In the genomic region with DNA sequence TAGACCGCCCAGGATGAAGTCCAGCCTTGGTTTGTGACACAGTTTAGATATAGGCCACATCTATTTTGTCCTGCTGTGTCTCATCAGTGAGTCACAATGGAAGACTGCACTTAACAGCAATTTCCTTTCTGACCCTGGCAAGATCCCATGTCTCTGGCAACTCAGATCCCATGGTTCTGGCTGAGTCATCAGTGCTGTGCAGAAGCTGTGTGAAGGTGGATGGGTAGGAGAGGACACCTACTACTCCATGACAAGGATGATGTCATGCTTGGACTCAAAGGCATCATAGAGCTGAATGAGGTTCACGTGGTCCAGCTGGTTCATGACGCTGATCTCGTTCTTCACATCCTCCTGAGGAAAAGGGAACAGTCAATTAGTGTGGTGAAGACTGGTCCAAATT, we compare ENCODE assay signal across 17 mouse cellular contexts.
A peak's percentile ranks its signal among the peaks of the same experiment; 100 is the strongest.
DNase-seq lines count a peak whose midpoint lies in the region.
"Had no signal": no experiment of that assay in that cellular context is flagged by ENCODE, and none has a peak within 500 bp of the region (broad histone marks: within the 10 kb centered on the region; RNA-seq: fewer than 3 reads in every experiment).

No protein-coding gene starts in this region.

- no peaks in the 10 kb centered on the region for H3K36me3 ChIP-seq in limb, embryonic 10.5 days
- H3K36me3 ChIP-seq: embryonic facial prominence, embryonic 12.5 days; heart, embryonic 12.5 days; liver, embryonic 15.5 days; neural tube, embryonic 13.5 days had no signal

- peaks cover 4% of the 10 kb centered on the region; the same call in 1 of the 2 replicates for H3K4me1 ChIP-seq in limb, embryonic 10.5 days
- H3K4me1 ChIP-seq: embryonic facial prominence, embryonic 12.5 days; liver, embryonic 15.5 days had no signal

- H3K9me3 ChIP-seq in limb, embryonic 10.5 days (replicated peaks) = no peaks in the 10 kb centered on the region
- H3K9me3 ChIP-seq: embryonic facial prominence, embryonic 12.5 days; heart, embryonic 12.5 days; liver, embryonic 15.5 days; neural tube, embryonic 13.5 days had no signal

- H3K27ac ChIP-seq in limb, embryonic 10.5 days = no peak overlapping the region
- H3K27ac ChIP-seq: embryonic facial prominence, embryonic 12.5 days; hindbrain, postnatal 0 days; liver, embryonic 15.5 days; neural tube, embryonic 13.5 days had no signal

- peak; percentile 77 for DNase-seq in heart, adult 11 months
- no peak for DNase-seq in heart, adult 8-10 months (ENCODE audit: low spot score)
- DNase-seq in 3134 (ENCODE audit: extremely low read depth, insufficient read length, low spot score) (peak; percentile 76), NIH3T3 (ENCODE audit: low read depth) (peak; percentile 54)
- DNase-seq in adrenal gland, postnatal 36 days = peak; percentile 55 to 68
- no peak for DNase-seq in limb, embryonic 10.5 days (ENCODE audit: low spot score)
- no peak for DNase-seq in lung, postnatal 14 days
- DNase-seq in embryo, embryonic 10.5 days (ENCODE audit: low spot score) = no peak
- DNase-seq: cerebellum, adult 11 months; gastrocnemius, postnatal 10 days; lung, postnatal 10 days; thymus, adult 18-20 months had no signal

- H3K4me3 ChIP-seq in limb, embryonic 10.5 days = no peak overlapping the region
- H3K4me3 ChIP-seq: embryonic facial prominence, embryonic 12.5 days; heart, embryonic 12.5 days; liver, embryonic 15.5 days; neural tube, embryonic 13.5 days had no signal

- no peaks in the 10 kb centered on the region for H3K27me3 ChIP-seq in limb, embryonic 10.5 days (ENCODE audit: low read depth, poor library complexity, severe bottlenecking)
- H3K27me3 ChIP-seq: embryonic facial prominence, embryonic 12.5 days; heart, embryonic 12.5 days; liver, embryonic 15.5 days; neural tube, embryonic 13.5 days had no signal

- 92% methylated on average over 4 of the region's 4 CpGs for WGBS in limb, embryonic 10.5 days

Comparison
In these comparisons a context has a peak if more than half of its experiments do, and no peak if none do; other contexts are left out.
1. DNase-seq: peak in heart, adult 11 months (single experiment), 3134 (single experiment), NIH3T3 (single experiment) and adrenal gland, postnatal 36 days (2 of 2); none in heart, adult 8-10 months (single experiment), limb, embryonic 10.5 days (single experiment), lung, postnatal 14 days (single experiment) and embryo, embryonic 10.5 days (single experiment).